Mouse (Mus musculus): ENCODE results near the gene Gltpd2. TPM values are rescaled to one million over a fixed set of nuclear protein-coding genes. Genes with fewer than 3 reads are reported as not detected.
"Not testable (repeated sequence)": the region's sequence is repeated elsewhere in the genome, so short reads cannot be mapped to it uniquely, and the experiment has no call there.

The Gltpd2 gene
- polyA plus RNA-seq, 1 experiment = not detected

- no peaks in the 10 kb centered on the region for H3K27me3 ChIP-seq (ENCODE audit: control insufficient read depth, insufficient read depth, insufficient read length)
- H3K4me2 ChIP-seq (ENCODE audit: low read depth) = no peak overlapping the region
- H3K4me3 ChIP-seq = no peak overlapping the region
- no peak for TF ChIP-seq SRF (IDR thresholded peaks at IDR 0.05; ENCODE audit: control insufficient read depth, insufficient read length, low read depth)
- TF ChIP-seq CEBPB (IDR thresholded peaks at IDR 0.05; ENCODE audit: insufficient read depth, poor library complexity, severe bottlenecking) = no peak
- no peak for TF ChIP-seq REST (IDR thresholded peaks at IDR 0.05; ENCODE audit: insufficient read depth, insufficient read length)
- TF ChIP-seq TCF12 (IDR thresholded peaks at IDR 0.05; ENCODE audit: insufficient read depth, poor library complexity, severe bottlenecking) = no peak
- no peak for TF ChIP-seq POLR2AphosphoS2 (IDR thresholded peaks at IDR 0.05; ENCODE audit: insufficient read length, low read depth)
- no peaks in the 10 kb centered on the region for H3K79me2 ChIP-seq (ENCODE audit: control insufficient read depth, insufficient read depth)
- H3K36me3 ChIP-seq (ENCODE audit: control insufficient read depth, insufficient read depth) = no peaks in the 10 kb centered on the region
- no peak overlapping the region for H3ac ChIP-seq (ENCODE audit: control insufficient read depth, insufficient read length)
These were observed 1.3 kb downstream of the Gltpd2 start for GRCm38 (mm10) chr11:70520178-70520769.

GRCm38 (mm10) chr11:70523306-70523989, 4.5 kb downstream of the Gltpd2 start:
- H3K36me3 ChIP-seq (ENCODE audit: control insufficient read depth, insufficient read depth) = peaks cover 11% of the 10 kb centered on the region

GRCm38 (mm10) chr11:70524782-70525181, 5.8 kb downstream of the Gltpd2 start:
- Histone ChIP-seq H3K27me3 (ENCODE audit: control insufficient read depth, insufficient read depth, insufficient read length) (no peaks in the 10 kb centered on the region), H3K4me3 (peak overlapping the region; percentile 81), H3K36me3 (ENCODE audit: control insufficient read depth, insufficient read depth) (peaks cover 12% of the 10 kb centered on the region), H3ac (ENCODE audit: control insufficient read depth, insufficient read length) (no peak overlapping the region), H3K4me2 (ENCODE audit: low read depth) (peak overlapping the region; percentile 78), H3K79me2 (ENCODE audit: control insufficient read depth, insufficient read depth) (peaks cover 15% of the 10 kb centered on the region)
- TF ChIP-seq MYOD1 (IDR thresholded peaks at IDR 0.05; ENCODE audit: control insufficient read depth in 1 of 3, insufficient read length in 2 of 3, low read depth in 2 of 3) = no peak
- no peak for TF ChIP-seq MAX (IDR thresholded peaks at IDR 0.05; ENCODE audit: low read depth)
- no peak for TF ChIP-seq POLR2AphosphoS2 (IDR thresholded peaks at IDR 0.05; ENCODE audit: insufficient read length, low read depth)
- no peak for TF ChIP-seq E2F4 (IDR thresholded peaks at IDR 0.05; ENCODE audit: insufficient read depth)
- no peak for TF ChIP-seq REST (IDR thresholded peaks at IDR 0.05; ENCODE audit: insufficient read depth, insufficient read length)
- no peak for TF ChIP-seq MYOG (IDR thresholded peaks at IDR 0.05; ENCODE audit: control insufficient read depth in 1 of 3, insufficient read depth in 1 of 3, insufficient read length in 2 of 3, low read depth in 2 of 3)
- no peak for TF ChIP-seq CEBPB (IDR thresholded peaks at IDR 0.05; ENCODE audit: insufficient read depth, poor library complexity, severe bottlenecking)
- TF ChIP-seq TCF12 (IDR thresholded peaks at IDR 0.05; ENCODE audit: insufficient read depth, poor library complexity, severe bottlenecking) = no peak
- TF ChIP-seq USF1 (IDR thresholded peaks at IDR 0.05; ENCODE audit: low read depth) = no peak
- TF ChIP-seq TCF3 (IDR thresholded peaks at IDR 0.05; ENCODE audit: insufficient read length, low read depth) = no peak
- no peak for TF ChIP-seq SRF (IDR thresholded peaks at IDR 0.05; ENCODE audit: control insufficient read depth, insufficient read length, low read depth)
- TF ChIP-seq POLR2A (IDR thresholded peaks at IDR 0.05; ENCODE audit: insufficient read length, low read depth) = no peak

More at GRCm38 (mm10) chr11:70523306-70523989, 4.5 kb downstream of the Gltpd2 start:
- H3K27me3 ChIP-seq (ENCODE audit: control insufficient read depth, insufficient read depth, insufficient read length); H3K4me3 ChIP-seq; H3ac ChIP-seq (ENCODE audit: control insufficient read depth, insufficient read length); H3K4me2 ChIP-seq (ENCODE audit: low read depth): not testable (repeated sequence)
- H3K79me2 ChIP-seq (ENCODE audit: control insufficient read depth, insufficient read depth) = peaks cover 15% of the 10 kb centered on the region

- no peaks in the 10 kb centered on the region for H3K27me3 ChIP-seq (ENCODE audit: control insufficient read depth, insufficient read depth, insufficient read length)
- peak within 1 kb of the TSS; percentile 81 for H3K4me3 ChIP-seq
- H3ac ChIP-seq (ENCODE audit: control insufficient read depth, insufficient read length) = peak within 1 kb of the TSS; percentile 13
- peak within 1 kb of the TSS; percentile 93 for H3K4me2 ChIP-seq (ENCODE audit: low read depth)
- peaks cover 15% of the 10 kb centered on the region for H3K79me2 ChIP-seq (ENCODE audit: control insufficient read depth, insufficient read depth)
- H3K36me3 ChIP-seq (ENCODE audit: control insufficient read depth, insufficient read depth) = peaks cover 12% of the 10 kb centered on the region
- peak; percentile 78 for TF ChIP-seq POLR2A (IDR thresholded peaks at IDR 0.05; ENCODE audit: insufficient read length, low read depth)
- no peak for TF ChIP-seq MAX (IDR thresholded peaks at IDR 0.05; ENCODE audit: low read depth)
- TF ChIP-seq POLR2AphosphoS2 (IDR thresholded peaks at IDR 0.05; ENCODE audit: insufficient read length, low read depth) = peak; percentile 81
These were observed 6.2 kb downstream of the Gltpd2 start, which contains the start of gene Psmb6 for GRCm38 (mm10) chr11:70525184-70525678. Gene Psmb6, plus strand, starts transcription at chr11:70525367.

- Histone ChIP-seq H3K4me2 (ENCODE audit: low read depth) (peak overlapping the region; percentile 93), H3K4me3 (peak overlapping the region; percentile 81), H3K36me3 (ENCODE audit: control insufficient read depth, insufficient read depth) (peaks cover 12% of the 10 kb centered on the region), H3K79me2 (ENCODE audit: control insufficient read depth, insufficient read depth) (peaks cover 15% of the 10 kb centered on the region), H3K27me3 (ENCODE audit: control insufficient read depth, insufficient read depth, insufficient read length) (no peaks in the 10 kb centered on the region), H3ac (ENCODE audit: control insufficient read depth, insufficient read length) (peak overlapping the region; percentile 13)
- TF ChIP-seq TCF12 (IDR thresholded peaks at IDR 0.05; ENCODE audit: insufficient read depth, poor library complexity, severe bottlenecking) (no peak), POLR2A (IDR thresholded peaks at IDR 0.05; ENCODE audit: insufficient read length, low read depth) (no peak), MYOG (IDR thresholded peaks at IDR 0.05; ENCODE audit: control insufficient read depth in 1 of 3, insufficient read depth in 1 of 3, insufficient read length in 2 of 3, low read depth in 2 of 3) (no peak), MYOD1 (IDR thresholded peaks at IDR 0.05; ENCODE audit: control insufficient read depth in 1 of 3, insufficient read length in 2 of 3, low read depth in 2 of 3) (no peak), MAX (IDR thresholded peaks at IDR 0.05; ENCODE audit: low read depth) (no peak), CEBPB (IDR thresholded peaks at IDR 0.05; ENCODE audit: insufficient read depth, poor library complexity, severe bottlenecking) (no peak), USF1 (IDR thresholded peaks at IDR 0.05; ENCODE audit: low read depth) (no peak), SRF (IDR thresholded peaks at IDR 0.05; ENCODE audit: control insufficient read depth, insufficient read length, low read depth) (no peak), REST (IDR thresholded peaks at IDR 0.05; ENCODE audit: insufficient read depth, insufficient read length) (no peak), E2F4 (IDR thresholded peaks at IDR 0.05; ENCODE audit: insufficient read depth) (no peak), POLR2AphosphoS2 (IDR thresholded peaks at IDR 0.05; ENCODE audit: insufficient read length, low read depth) (no peak), TCF3 (IDR thresholded peaks at IDR 0.05; ENCODE audit: insufficient read length, low read depth) (no peak)
These were observed 6.7 kb downstream of the Gltpd2 start for GRCm38 (mm10) chr11:70525726-70526125.

Data from myocyte (in vitro differentiated cells).